Mouse (Mus musculus) heart, adult 18-20 months (tissue): Measurements from ENCODE around the gene Tradd. TPM values are rescaled to one million over a fixed set of nuclear protein-coding genes. Genes with fewer than 3 reads are reported as not detected.
"Not testable (repeated sequence)": the region's sequence is repeated elsewhere in the genome, so short reads cannot be mapped to it uniquely, and the experiment has no call there.

Experiments
- DNase-seq, 2 experiments: peaks; one replicate each; pipeline ENCODE4 v3.0.0; 2021 to 2022; ENCODE audit warnings: mixed read lengths in 1 of 2
- microRNA-seq, 2 experiments: library from miRNA; unstranded; fragments of <30 nt; microRNA quantifications; one replicate each; pipeline ENCODE4 v1.2.0; 2022
- total RNA-seq, 2 experiments: library from RNA; stranded (reverse); gene quantifications; 2 replicates each; pipeline ENCODE4 v1.2.3; 2021

Tradd gene
- total RNA-seq, 2 experiments from 2014 or later = 4.9 to 5.8 TPM

GRCm38 (mm10) chr8:105241016-105241415 is 23.4 kb downstream of the Tradd start:
- DNase-seq = no peak

DNA sequence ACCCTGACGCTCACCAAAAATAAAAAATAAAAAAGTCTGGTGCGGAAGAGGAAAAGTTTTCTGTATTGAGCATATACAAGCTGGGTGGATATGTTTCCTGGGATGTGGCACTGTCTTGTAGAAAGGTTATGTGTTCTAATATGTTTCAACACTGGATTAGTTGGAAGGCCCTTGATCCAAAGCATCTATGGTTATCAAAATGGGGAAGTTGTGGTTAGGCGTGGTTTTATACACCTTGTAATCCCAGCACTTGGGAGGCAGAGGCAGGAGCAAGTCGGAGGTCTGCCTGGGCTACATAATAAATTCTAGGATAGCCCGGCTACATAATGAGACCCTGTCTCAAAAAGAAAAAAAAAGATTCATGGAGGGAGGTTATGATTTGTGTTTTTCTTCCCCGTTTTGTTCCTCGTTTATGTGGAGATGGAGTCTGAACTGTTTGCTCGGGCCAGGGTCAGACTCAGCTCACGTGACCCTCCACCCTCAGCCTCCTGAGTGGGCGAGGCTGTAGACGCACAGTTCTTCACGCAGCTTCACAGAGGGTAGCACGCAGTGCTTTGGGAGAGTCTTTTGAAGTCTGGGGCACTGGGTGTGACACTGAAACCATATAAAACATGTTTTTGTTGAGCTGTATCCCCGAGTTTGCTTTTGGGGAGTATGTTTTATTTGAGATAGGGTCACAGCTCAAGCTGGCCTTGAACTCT is 26.8 kb downstream of the Tradd start:
- no peak for DNase-seq

DNA sequence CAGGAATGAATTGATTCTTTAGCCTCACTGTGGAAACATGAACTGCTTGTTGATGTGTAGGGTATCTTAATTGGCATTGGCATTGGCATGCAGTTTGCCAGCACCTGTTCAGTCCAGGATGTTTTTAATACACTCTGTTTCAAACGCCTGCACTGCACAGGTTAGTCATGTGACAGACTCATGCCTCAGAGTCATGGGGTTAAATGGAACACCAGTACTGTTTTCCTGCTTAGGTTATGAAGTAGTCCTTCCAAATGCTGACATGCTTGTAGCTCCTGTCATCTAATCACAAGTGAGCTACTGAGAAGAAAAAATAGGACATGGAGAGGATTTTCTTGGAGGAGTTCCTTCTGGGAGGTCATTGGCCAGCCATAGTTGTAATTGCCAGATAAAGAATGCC is 29.2 kb downstream of the Tradd start:
- DNase-seq = no peak

DNA sequence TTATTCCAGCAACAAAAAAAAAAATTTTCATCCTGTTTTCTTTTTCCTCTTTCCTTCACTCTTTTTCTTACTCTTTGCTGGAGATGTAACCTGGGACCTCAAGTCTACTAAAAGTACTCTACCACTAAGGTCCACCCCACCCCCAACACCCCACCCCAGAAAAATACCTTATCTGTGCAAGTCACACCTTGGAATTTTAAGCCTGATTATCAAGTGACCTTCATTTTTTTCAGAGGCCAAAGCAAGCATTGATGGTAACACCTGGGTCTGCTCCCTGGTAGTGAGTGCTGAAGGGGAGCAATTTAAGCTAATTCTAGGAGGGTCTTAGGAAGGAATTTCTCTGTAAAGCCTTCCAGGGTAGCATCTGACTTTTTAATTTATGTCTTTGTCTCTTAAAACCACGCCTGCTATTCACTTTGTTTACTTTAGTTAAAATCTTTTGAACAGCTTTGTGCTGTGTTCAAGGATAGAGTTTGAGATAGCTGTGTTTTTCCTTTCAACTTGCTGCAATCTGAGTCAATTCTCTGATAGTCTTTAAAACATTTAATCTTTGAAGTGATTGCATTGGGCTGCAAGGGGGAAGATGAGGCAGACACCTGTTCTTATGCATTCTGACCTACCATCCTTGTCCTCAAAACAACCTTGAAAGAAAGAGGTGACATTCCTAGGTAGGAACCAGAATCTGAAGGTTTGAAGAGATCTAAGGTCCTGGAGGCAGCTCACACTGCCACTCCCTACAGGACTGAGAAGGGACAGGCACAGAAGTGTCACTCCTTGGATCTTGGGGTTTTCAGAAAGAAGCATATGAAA is 31.1 kb downstream of the Tradd start:
- no peak for DNase-seq

- DNase-seq = not testable (repeated sequence)
Measured at GRCm38 (mm10) chr8:105232321-105232693, 32.1 kb downstream of the Tradd start.

DNA sequence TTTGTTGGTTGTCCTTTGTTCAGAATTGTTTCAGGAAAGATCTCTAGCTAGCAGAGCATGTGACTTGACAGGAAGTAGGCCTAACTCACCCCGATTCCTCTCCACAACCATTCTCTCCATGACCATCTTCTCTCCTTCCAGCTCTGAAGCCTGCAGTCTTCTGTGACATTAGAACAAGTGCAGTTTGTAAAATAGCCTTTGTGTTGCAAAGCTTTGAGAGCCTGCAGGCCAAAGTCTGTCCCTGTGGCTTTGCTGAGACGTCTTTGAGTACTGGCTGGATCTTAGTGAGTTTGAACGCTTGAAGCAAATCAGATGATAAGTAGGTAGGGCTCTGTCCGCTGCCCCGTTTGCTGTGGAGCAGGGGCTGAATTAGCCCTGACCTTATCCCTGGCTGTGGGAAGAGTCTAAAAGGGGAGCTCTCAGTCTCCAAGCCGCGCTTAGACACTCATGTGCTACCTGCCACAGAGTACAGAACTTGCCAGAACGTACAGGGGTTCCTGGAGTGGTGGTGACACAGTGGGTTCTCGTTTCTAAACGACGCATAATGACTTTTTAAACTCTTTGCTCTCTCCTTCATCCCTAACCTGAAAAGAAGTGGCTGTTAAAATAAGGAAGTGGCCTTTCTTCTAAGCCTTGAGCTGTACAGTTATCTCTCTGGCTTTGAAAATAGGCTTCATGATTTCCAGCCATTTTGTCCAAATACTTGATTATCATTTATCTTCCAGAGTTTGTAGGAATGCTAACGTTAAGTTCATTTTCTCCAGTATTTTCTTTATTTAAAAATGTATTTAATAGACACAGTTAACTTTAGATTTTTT is 32.7 kb downstream of the Tradd start:
- DNase-seq = no peak

DNA sequence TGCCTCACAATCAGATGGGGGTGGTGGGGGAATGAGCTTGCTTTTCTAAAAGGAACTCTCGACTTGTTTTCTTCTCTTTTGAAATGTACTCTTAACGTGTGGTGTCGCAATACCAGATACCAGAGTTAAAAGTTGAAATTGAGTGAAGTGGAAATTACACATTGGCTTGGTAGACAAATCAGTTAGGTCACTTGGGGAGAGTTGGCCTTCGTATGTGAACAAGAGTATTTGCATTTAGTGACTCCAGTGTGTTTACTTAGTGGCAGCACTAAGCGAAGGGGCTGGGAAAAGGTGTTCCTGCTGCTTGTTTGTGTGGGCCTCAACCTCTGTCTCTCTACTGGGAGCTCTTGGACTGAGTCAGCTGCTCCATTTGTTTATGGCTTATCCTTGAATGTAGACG is 38.5 kb downstream of the Tradd start:
- no peak for DNase-seq

DNA sequence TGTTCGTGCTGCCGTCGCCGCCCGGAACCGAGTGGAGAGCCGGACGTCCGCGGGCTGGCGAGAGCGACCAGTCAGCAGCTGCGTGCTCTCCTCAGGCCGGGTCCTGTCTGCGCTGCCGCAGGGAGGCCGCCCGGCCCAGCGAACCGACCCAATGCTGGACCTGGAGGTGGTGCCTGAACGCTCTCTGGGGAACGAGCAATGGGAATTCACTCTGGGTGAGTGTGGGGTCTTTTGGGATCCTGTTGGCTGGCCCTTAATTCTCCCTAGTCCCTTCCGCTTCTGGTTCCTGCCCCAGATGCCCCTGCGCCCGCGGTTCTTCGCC is 39.2 kb downstream of the Tradd start:
- DNase-seq = no peak

DNA sequence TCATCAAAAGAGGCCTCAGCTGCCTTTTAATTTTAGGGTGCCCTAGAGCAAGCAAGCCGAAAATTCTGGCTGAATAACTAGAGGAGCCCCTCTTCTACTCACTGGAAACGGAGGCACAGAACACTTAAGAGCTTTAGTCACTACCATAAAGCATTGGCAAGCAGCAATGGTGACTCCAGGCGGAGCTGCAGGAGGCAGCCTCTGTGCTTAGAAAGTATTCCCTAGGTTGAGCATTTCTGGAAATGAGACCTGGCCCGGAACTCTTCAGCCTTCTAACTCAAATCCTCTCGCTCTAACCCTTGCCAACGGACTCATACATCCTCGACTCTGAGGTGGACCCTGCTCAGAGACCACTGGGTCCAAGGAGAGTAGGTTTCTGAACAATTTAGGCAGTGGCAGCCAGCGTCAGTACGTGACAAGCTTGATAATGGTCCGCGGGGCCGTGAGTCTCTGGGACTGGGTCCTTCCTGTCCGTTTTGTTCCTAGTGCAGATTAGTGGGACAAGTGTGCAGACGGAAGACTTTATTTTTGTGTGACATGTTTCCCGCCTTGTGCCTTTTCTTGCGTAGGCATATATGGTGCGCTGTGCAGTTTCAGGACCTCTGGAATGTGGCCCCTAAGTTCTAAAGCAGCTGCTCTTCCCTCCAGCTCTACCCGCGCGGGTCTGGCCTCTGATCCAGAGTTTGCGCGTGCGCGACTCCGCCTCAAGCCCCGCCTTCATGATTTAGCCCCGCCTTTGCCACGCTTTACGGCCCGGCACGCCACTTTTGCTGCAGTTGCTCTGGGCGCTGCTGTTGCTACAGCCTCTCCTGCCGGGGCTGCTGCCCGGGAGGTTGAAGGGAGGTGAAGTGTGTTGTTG is 39.8 kb downstream of the Tradd start, which contains the start of gene D230025D16Rik:
Gene D230025D16Rik, plus strand, starts transcription at position 733 of the 859 bp plus-strand sequence.
- DNase-seq = peak; percentile 96 to 98

DNA sequence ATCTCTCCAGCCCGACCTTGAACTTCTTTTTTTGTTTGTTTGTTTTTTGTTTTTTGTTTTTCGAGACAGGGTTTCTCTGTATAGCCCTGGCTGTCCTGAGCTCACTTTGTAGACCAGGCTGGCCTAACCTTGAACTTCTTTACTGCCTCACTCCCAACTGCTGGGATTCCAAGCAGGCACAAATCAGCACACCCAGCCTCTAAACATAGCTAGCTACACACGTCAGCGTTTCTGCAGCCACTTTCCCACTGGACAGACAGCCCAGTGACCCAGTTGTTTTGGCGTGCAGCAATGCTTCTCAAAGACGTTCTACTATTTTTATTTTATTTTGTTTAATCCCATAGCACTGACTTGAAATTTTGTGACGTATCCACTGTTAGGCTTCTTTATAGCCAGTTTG is 40.6 kb downstream of the Tradd start:
- peak; percentile 21 to 30 for DNase-seq

DNA sequence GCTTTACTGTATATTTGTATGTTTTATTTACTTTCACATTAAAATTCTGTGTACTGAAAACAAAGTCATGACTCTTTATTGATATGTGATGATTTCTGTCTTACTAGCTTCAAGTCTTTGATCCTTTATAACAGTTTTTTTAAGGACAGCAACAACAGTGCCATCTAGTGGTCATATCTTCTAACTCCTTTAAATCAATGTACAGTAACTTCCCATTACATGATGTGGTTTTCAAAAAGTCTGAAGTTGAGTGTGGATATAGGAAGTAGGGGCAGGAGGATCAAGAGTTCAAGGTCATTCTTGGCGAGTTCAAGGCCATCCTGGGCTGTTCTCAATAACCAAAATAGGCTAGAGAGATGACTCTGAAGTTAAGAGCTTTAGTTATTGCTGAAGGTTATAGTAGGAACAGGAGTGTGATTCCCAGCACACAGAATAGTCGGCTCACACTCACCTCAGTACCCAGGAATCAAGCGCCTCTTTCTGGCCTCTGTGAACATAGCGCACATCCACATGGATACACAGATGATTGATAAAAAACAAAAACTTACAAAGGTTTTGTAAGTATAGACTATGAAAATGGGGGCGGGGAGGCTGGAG is 46.4 kb downstream of the Tradd start:
- DNase-seq = peak; percentile 24 to 69

GRCm38 (mm10) chr8:105214104-105214503 is 50.3 kb downstream of the Tradd start:
- no peak for DNase-seq

DNA sequence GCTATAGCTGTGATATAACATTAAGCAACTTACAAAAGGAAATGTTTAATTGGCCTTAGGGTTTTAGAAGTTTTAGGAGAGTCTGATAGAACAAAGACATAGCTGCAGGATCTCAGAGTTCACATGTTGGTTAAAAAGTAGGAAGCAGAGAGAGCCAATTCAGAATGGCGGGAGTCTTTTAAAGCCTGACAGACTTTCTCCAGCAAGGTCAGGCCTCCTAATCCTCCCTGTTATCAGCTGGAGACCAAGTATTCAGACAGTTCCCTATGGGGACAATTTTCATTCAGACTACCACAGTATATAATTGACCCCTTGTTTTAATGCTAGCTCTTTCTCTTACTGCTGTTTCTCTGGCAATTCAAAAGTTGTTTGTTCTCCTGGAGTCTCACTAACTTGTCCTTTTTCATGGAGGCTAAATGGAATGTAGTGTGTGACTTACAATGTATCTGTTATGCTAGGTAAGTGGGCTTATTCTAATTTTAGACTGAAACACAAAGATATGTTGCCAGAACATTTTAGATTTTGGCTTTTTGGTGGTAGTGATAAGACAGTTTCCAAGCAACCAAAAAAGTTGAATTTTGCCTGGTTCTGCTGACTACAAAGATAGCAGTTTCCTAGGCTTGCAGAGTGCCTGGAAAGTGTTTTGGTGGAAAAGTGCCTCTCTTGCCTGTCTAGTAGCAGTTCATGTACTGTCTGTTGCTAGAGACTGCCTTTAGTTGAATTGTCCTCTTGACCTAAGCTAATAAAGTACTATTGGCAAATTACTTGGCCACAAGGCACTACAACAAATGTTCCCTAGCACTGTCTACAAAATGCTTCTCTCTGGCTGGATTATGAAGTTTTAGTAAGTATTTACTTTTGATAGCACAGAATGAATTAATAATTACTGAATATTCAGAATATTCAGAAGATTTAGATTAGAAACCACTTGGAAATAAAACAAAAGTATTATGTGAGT is 55.0 kb downstream of the Tradd start:
- no peak for DNase-seq

Small RNAs within 50 kb of the gene (microRNA-seq; reads per million reads assigned to microRNA genes)
- gene Gm27320 = 0 reads per million in 2 experiments
- gene Mir328 = 2,157 to 3,272 reads per million in 2 experiments

Other genes starting within 250 kb of the Tradd start
- gene Ces3a, start 216.0 kb downstream of the Tradd start, total RNA-seq = not detected
- gene Ces3b, start 180.9 kb downstream of the Tradd start, total RNA-seq = not detected
- not detected for gene Ces4a, start 132.8 kb downstream of the Tradd start, total RNA-seq
- 10 to 100 TPM; 19.6 to 21.7 TPM for gene Cbfb, start 93.9 kb downstream of the Tradd start, total RNA-seq
- gene D230025D16Rik, start 39.5 kb downstream of the Tradd start, total RNA-seq = 10 to 100 TPM; 18.1 to 19.4 TPM
- 1 to 10 TPM; 3.3 TPM for gene B3gnt9, start 9.5 kb downstream of the Tradd start, total RNA-seq
- 1 to 10 TPM; 2.9 to 3.0 TPM for gene Fbxl8, start within 50 bp of the Tradd start, total RNA-seq
- 1 to 10 TPM; 4.6 to 4.7 TPM for gene Hsf4, start 5.2 kb upstream of the Tradd start, total RNA-seq
- 10 to 100 TPM; 22.1 to 25.7 TPM for gene Nol3, start 11.5 kb upstream of the Tradd start, total RNA-seq
- 1 to 10 TPM; 1.1 to 1.6 TPM for gene 4931428F04Rik, start 25.3 kb upstream of the Tradd start, total RNA-seq
- 1 to 10 TPM; 2.9 to 3.0 TPM for gene Exoc3l, start 31.5 kb upstream of the Tradd start, total RNA-seq
- 10 to 100 TPM; 21.6 TPM for gene E2f4, start 33.1 kb upstream of the Tradd start, total RNA-seq
- 1 to 10 TPM in 1 of 2 experiments, under 1 TPM in 1; 0.60 to 1.6 TPM for gene Elmo3, start 41.0 kb upstream of the Tradd start, total RNA-seq
- under 1 TPM; 0.59 to 0.60 TPM for gene Lrrc29, start 61.7 kb upstream of the Tradd start, total RNA-seq
- gene Tmem208, start 61.7 kb upstream of the Tradd start, total RNA-seq = 10 to 100 TPM; 24.3 to 26.6 TPM
- 1 to 10 TPM; 4.5 to 5.2 TPM for gene Fhod1, start 83.3 kb upstream of the Tradd start, total RNA-seq
- gene Slc9a5, start 84.2 kb upstream of the Tradd start, total RNA-seq = under 1 TPM; 0.37 to 0.39 TPM
- not detected for gene Plekhg4, start 108.7 kb upstream of the Tradd start, total RNA-seq
- gene Kctd19, start 148.9 kb upstream of the Tradd start, total RNA-seq = not detected
- gene Lrrc36, start 149.0 kb upstream of the Tradd start, total RNA-seq = under 1 TPM; 0.27 to 0.64 TPM
- gene Tppp3, start 206.9 kb upstream of the Tradd start, total RNA-seq = 10 to 100 TPM; 38.0 to 41.4 TPM
- gene Zdhhc1, start 232.3 kb upstream of the Tradd start, total RNA-seq = 10 to 100 TPM; 12.5 to 14.2 TPM